Mouse (Mus musculus): ENCODE data around the gene Mansc4. TPM values are rescaled to one million over a fixed set of nuclear protein-coding genes. Genes with fewer than 3 reads are reported as not detected.

The Mansc4 gene
- polyA plus RNA-seq, 1 experiment from 2014 or later = 0.24 TPM

DNA sequence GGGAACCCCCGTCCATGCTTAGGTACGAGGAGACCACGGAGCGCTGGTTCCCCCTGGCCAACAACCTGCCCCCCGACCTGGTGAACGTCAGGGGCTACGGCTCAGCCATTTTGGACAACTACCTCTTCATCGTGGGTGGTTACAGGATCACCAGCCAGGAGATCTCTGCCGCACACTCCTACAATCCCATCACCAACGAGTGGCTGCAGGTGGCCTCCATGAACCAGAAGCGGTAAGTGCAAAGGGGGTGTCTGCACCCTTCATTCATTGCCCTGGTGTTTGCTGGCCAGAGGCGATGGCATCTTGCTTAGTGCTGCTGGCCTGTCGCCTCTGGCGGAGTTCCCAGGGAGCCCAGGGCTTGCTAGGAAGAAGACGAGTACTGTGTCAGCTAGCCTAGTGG lies 5.3 kb upstream of the Mansc4 start:
- peaks cover 14% of the 10 kb centered on the region; the same call in 1 of the 2 replicates for H3K36me3 ChIP-seq (ENCODE audit: control insufficient read depth, insufficient read depth, low read length)
- no peaks in the 10 kb centered on the region for H3K9me3 ChIP-seq (ENCODE audit: control insufficient read depth, low read length)
- no peaks in the 10 kb centered on the region for H3K27me3 ChIP-seq (ENCODE audit: control insufficient read depth, insufficient read depth, low read length)
- WGBS = 1% methylated on average over 15 of the region's 15 CpGs
- H3K27ac ChIP-seq (replicated peaks in 1 of 2; ENCODE audit: control insufficient read depth in 1 of 2, insufficient read depth in 1 of 2, low read depth in 2 of 2, low read length in 2 of 2) = peak overlapping the region in 1 of 2 experiments; percentile 82; a peak in 1 of 4 replicates
- peak overlapping the region; percentile 75 to 82 for H3K4me3 ChIP-seq (ENCODE audit: control insufficient read depth in 1 of 2, insufficient read depth in 1 of 2, low read depth in 1 of 2, low read length in 2 of 2)
- H3K4me2 ChIP-seq (ENCODE audit: low read length) = peak overlapping the region; percentile 96
- peak overlapping the region; percentile 88 for H3K9ac ChIP-seq (ENCODE audit: low read length)
- H3K4me1 ChIP-seq (ENCODE audit: control insufficient read depth in 2 of 2, insufficient read depth in 2 of 2, low read length in 2 of 2) = peaks cover 5 to 16% of the 10 kb centered on the region in 2 experiments; a peak in 3 of 4 replicates
- no peak for ATAC-seq (ENCODE audit: insufficient number of reproducible peaks, insufficient read depth, low FRiP score, low read depth)

- Histone ChIP-seq H3K9me3 (ENCODE audit: control insufficient read depth, low read length) (no peaks in the 10 kb centered on the region), H3K27me3 (ENCODE audit: control insufficient read depth, insufficient read depth, low read length) (no peaks in the 10 kb centered on the region), H3K36me3 (ENCODE audit: control insufficient read depth, insufficient read depth, low read length) (peaks cover 14% of the 10 kb centered on the region; the same call in 1 of the 2 replicates), H3K4me2 (ENCODE audit: low read length) (peak within 1 kb of the TSS; percentile 96), H3K4me3 (ENCODE audit: control insufficient read depth in 1 of 2, insufficient read depth in 1 of 2, low read depth in 1 of 2, low read length in 2 of 2) (peak within 1 kb of the TSS; percentile 75 to 82), H3K27ac (replicated peaks in 1 of 2; ENCODE audit: control insufficient read depth in 1 of 2, insufficient read depth in 1 of 2, low read depth in 2 of 2, low read length in 2 of 2) (peak within 1 kb of the TSS; percentile 62 to 82), H3K4me1 (ENCODE audit: control insufficient read depth in 2 of 2, insufficient read depth in 2 of 2, low read length in 2 of 2) (peaks cover 11 to 21% of the 10 kb centered on the region in 2 experiments), H3K9ac (ENCODE audit: low read length) (peak within 1 kb of the TSS; percentile 88)
- WGBS = under 1% methylated on average over 93 of the region's 99 CpGs
- ATAC-seq (ENCODE audit: insufficient number of reproducible peaks, insufficient read depth, low FRiP score, low read depth) = peak; percentile 85
These were observed 4.6 kb upstream of the Mansc4 start, which contains the start of gene Klhl42 for GRCm38 (mm10) chr6:147091136-147092120. TSS of gene Klhl42 (plus strand) at chr6:147091379.

GRCm38 (mm10) chr6:147090191-147090590 lies 3.4 kb upstream of the Mansc4 start:
- H3K4me2 ChIP-seq (ENCODE audit: low read length) = peak overlapping the region; percentile 96; the same call in 1 of the 2 replicates
- no peak overlapping the region for H3K4me3 ChIP-seq (ENCODE audit: control insufficient read depth in 1 of 2, insufficient read depth in 1 of 2, low read depth in 1 of 2, low read length in 2 of 2)
- no peak for ATAC-seq (ENCODE audit: insufficient number of reproducible peaks, insufficient read depth, low FRiP score, low read depth)
- H3K36me3 ChIP-seq (ENCODE audit: control insufficient read depth, insufficient read depth, low read length) = peaks cover 7% of the 10 kb centered on the region; the same call in 1 of the 2 replicates
- no peaks in the 10 kb centered on the region for H3K27me3 ChIP-seq (ENCODE audit: control insufficient read depth, insufficient read depth, low read length)
- no peak overlapping the region; the same call in 1 of the 2 replicates for H3K9ac ChIP-seq (ENCODE audit: low read length)
- WGBS = 70% methylated on average over 5 of the region's 5 CpGs
- no peaks in the 10 kb centered on the region for H3K9me3 ChIP-seq (ENCODE audit: control insufficient read depth, low read length)
- H3K4me1 ChIP-seq (ENCODE audit: control insufficient read depth in 2 of 2, insufficient read depth in 2 of 2, low read length in 2 of 2) = peaks cover 12 to 22% of the 10 kb centered on the region in 2 experiments
- no peak overlapping the region for H3K27ac ChIP-seq (replicated peaks in 1 of 2; ENCODE audit: control insufficient read depth in 1 of 2, insufficient read depth in 1 of 2, low read depth in 2 of 2, low read length in 2 of 2)

- WGBS = 73% methylated on average over 3 of the region's 3 CpGs
These were observed 1.7 kb upstream of the Mansc4 start for GRCm38 (mm10) chr6:147088517-147088916.

GRCm38 (mm10) chr6:147087736-147088135 lies 904 bp upstream of the Mansc4 start:
- Histone ChIP-seq H3K27me3 (ENCODE audit: control insufficient read depth, insufficient read depth, low read length) (no peaks in the 10 kb centered on the region), H3K27ac (replicated peaks in 1 of 2; ENCODE audit: control insufficient read depth in 1 of 2, insufficient read depth in 1 of 2, low read depth in 2 of 2, low read length in 2 of 2) (no peak overlapping the region), H3K4me3 (ENCODE audit: control insufficient read depth in 1 of 2, insufficient read depth in 1 of 2, low read depth in 1 of 2, low read length in 2 of 2) (no peak overlapping the region), H3K4me1 (ENCODE audit: control insufficient read depth in 2 of 2, insufficient read depth in 2 of 2, low read length in 2 of 2) (peaks cover 12 to 21% of the 10 kb centered on the region in 2 experiments), H3K4me2 (ENCODE audit: low read length) (no peak overlapping the region), H3K9ac (ENCODE audit: low read length) (no peak overlapping the region), H3K9me3 (ENCODE audit: control insufficient read depth, low read length) (no peaks in the 10 kb centered on the region), H3K36me3 (ENCODE audit: control insufficient read depth, insufficient read depth, low read length) (no peaks in the 10 kb centered on the region)
- no peak for ATAC-seq (ENCODE audit: insufficient number of reproducible peaks, insufficient read depth, low FRiP score, low read depth)
- 57% methylated on average over 6 of the region's 7 CpGs for whole genome bisulfite sequencing

More at GRCm38 (mm10) chr6:147088517-147088916, 1.7 kb upstream of the Mansc4 start:
- Histone ChIP-seq H3K27ac (replicated peaks in 1 of 2; ENCODE audit: control insufficient read depth in 1 of 2, insufficient read depth in 1 of 2, low read depth in 2 of 2, low read length in 2 of 2) (no peak overlapping the region), H3K9ac (ENCODE audit: low read length) (no peak overlapping the region), H3K27me3 (ENCODE audit: control insufficient read depth, insufficient read depth, low read length) (no peaks in the 10 kb centered on the region), H3K36me3 (ENCODE audit: control insufficient read depth, insufficient read depth, low read length) (0 out of 2 replicates have a peak, but pooled peaks cover 3% of the 10 kb centered on the region), H3K4me1 (ENCODE audit: control insufficient read depth in 2 of 2, insufficient read depth in 2 of 2, low read length in 2 of 2) (peaks cover 12 to 25% of the 10 kb centered on the region in 2 experiments), H3K9me3 (ENCODE audit: control insufficient read depth, low read length) (no peaks in the 10 kb centered on the region), H3K4me2 (ENCODE audit: low read length) (no peak overlapping the region), H3K4me3 (ENCODE audit: control insufficient read depth in 1 of 2, insufficient read depth in 1 of 2, low read depth in 1 of 2, low read length in 2 of 2) (no peak overlapping the region)
- ATAC-seq (ENCODE audit: insufficient number of reproducible peaks, insufficient read depth, low FRiP score, low read depth) = no peak

- no peak for ATAC-seq (ENCODE audit: insufficient number of reproducible peaks, insufficient read depth, low FRiP score, low read depth)
- Histone ChIP-seq H3K27ac (replicated peaks in 1 of 2; ENCODE audit: control insufficient read depth in 1 of 2, insufficient read depth in 1 of 2, low read depth in 2 of 2, low read length in 2 of 2) (no peak overlapping the region), H3K9me3 (ENCODE audit: control insufficient read depth, low read length) (no peaks in the 10 kb centered on the region), H3K4me3 (ENCODE audit: control insufficient read depth in 1 of 2, insufficient read depth in 1 of 2, low read depth in 1 of 2, low read length in 2 of 2) (no peak overlapping the region), H3K4me2 (ENCODE audit: low read length) (no peak overlapping the region), H3K36me3 (ENCODE audit: control insufficient read depth, insufficient read depth, low read length) (no peaks in the 10 kb centered on the region), H3K4me1 (ENCODE audit: control insufficient read depth in 2 of 2, insufficient read depth in 2 of 2, low read length in 2 of 2) (peaks cover 7 to 11% of the 10 kb centered on the region in 2 experiments), H3K27me3 (ENCODE audit: control insufficient read depth, insufficient read depth, low read length) (no peaks in the 10 kb centered on the region), H3K9ac (ENCODE audit: low read length) (no peak overlapping the region)
- WGBS = 54% methylated on average over 7 of the region's 7 CpGs
These were observed 1.3 kb downstream of the Mansc4 start for GRCm38 (mm10) chr6:147085398-147086040.

DNA sequence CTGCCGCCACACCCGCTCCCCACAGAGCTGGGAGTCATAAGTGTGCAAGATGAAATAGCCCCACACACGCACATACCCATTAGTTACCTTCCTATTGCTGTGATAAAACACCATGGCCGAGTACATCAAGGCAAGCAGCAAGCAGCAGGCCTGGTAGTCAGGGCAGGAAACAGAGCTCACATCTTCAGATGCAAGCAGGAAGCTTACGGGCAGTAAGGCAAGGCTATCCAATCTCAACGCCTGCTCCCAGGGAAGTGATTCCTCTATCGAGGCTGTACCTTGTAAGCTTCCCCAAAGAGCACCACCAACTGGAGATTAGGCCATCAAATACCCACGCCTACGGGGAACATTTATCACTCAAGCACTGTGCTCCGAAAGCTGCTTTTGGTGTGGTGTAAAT lies 6.9 kb downstream of the Mansc4 start:
- H3K27me3 ChIP-seq (ENCODE audit: control insufficient read depth, insufficient read depth, low read length) = no peaks in the 10 kb centered on the region
- no peak overlapping the region for H3K4me2 ChIP-seq (ENCODE audit: low read length)
- no peak overlapping the region for H3K9ac ChIP-seq (ENCODE audit: low read length)
- H3K9me3 ChIP-seq (ENCODE audit: control insufficient read depth, low read length) = no peaks in the 10 kb centered on the region
- peaks cover 5% of the 10 kb centered on the region; the same call in 1 of the 2 replicates for H3K36me3 ChIP-seq (ENCODE audit: control insufficient read depth, insufficient read depth, low read length)
- H3K4me3 ChIP-seq (ENCODE audit: control insufficient read depth in 1 of 2, insufficient read depth in 1 of 2, low read depth in 1 of 2, low read length in 2 of 2) = no peak overlapping the region
- ATAC-seq (ENCODE audit: insufficient number of reproducible peaks, insufficient read depth, low FRiP score, low read depth) = no peak
- H3K4me1 ChIP-seq (ENCODE audit: control insufficient read depth in 2 of 2, insufficient read depth in 2 of 2, low read length in 2 of 2) = 0 out of 4 replicates have a peak, but pooled peaks cover 0 to under 1% of the 10 kb centered on the region in 2 experiments
- no peak overlapping the region for H3K27ac ChIP-seq (replicated peaks in 1 of 2; ENCODE audit: control insufficient read depth in 1 of 2, insufficient read depth in 1 of 2, low read depth in 2 of 2, low read length in 2 of 2)
- WGBS = 88% methylated on average over 10 of the region's 10 CpGs

All from heart, embryonic 14.5 days (tissue).